Mouse (Mus musculus): ENCODE data around the gene Taar4. TPM values are rescaled to one million over a fixed set of nuclear protein-coding genes. Genes with fewer than 3 reads are reported as not detected.

The Taar4 gene
- not detected for total RNA-seq (2021)
- long read RNA-seq, experiment 1 = 0 reads
- long read RNA-seq, experiment 2 = 0 reads

- DNase-seq = no peak
Observed at GRCm38 (mm10) chr10:23960444-23960915, at the start of gene Taar4. TSS of gene Taar4 (plus strand) at chr10:23960494.

DNA sequence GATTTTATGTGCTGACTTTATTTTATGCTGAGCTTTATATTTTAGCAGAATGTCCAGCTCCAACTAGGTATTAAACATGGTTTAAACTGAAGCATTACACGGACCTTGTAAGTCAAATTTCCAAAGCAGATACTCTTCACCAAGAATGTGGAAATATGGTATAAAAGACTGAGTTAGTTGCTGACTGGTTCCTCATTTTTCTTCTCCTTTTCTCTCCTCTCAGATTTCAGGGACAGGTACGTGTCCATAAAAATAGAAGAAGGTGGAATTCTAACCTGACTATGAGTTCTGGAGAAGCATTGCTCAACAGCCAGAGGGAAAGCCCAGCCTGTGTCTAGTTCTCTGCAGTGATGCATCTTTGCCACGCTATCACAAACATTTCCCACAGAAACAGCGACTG, 40.2 kb upstream of the Taar4 start, which contains the start of gene Taar1:
Gene Taar1, plus strand, starts transcription at position 301 of the 400 bp plus-strand sequence.
- DNase-seq = no peak

GRCm38 (mm10) chr10:23922468-23922867, 37.8 kb upstream of the Taar4 start:
- DNase-seq = no peak

GRCm38 (mm10) chr10:23923941-23924340, 36.4 kb upstream of the Taar4 start:
- peak in 1 of 2 experiments; percentile 11 for DNase-seq

DNA sequence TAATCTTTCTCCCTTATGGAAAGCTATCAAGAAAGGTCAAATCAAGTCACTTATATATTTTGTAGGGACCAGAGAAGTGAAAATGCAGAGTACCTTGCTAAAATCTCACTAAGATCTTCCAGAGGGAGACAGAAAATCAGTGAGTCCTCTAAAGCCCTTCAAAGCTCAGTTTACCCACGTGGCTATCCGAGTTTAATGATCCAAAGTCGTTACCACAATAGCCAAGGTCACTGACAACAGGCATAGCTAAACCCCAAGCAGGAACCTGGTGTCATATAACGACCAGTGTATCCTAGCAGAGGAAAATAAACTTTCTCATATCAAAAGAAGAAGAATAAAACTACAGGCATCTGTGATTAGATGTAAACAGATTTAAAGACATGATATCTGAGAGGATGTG, 22.7 kb upstream of the Taar4 start:
- no peak for DNase-seq

DNA sequence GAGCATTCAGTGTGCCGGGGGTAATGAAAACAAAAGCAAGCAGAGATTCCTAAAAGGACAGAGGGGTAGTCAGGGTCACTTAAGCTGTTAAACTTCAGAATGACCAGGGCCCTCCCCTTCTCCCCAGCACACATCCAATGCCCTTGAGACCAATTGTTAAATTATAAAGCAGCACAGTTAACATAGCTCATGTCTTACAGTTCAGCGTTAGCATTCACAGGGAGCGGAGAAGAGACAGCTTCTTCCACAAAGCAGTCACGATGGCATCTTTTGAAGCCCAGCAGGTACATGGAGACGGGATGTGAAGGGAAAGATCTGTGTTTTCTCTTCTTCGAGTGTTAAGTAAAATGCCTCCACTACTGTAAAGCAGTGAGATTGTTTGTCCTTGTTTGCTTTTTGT, 22.0 kb upstream of the Taar4 start, which contains the start of gene Taar2:
Gene Taar2, plus strand, starts transcription at position 261 of the 400 bp plus-strand sequence.
- DNase-seq = no peak

DNA sequence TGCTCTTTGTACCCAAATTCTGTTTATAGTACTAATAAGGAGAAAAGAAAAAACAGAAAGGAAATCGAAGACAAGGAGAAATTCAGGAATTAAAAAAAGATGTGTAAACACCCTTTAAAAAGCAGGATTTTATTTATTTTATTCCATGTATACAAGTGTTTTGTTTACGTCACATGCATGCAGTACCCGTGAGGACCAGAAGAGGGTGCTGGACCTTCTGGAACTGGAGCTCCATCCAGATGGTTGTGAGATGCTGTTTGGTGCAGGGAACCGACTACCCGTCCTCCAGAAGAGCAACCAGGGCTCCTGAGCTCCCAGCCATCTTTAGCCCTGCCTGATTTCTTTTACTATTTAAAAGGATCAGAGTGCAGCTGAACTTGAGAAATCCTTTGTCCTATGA, 17.8 kb upstream of the Taar4 start:
- no peak for DNase-seq

GRCm38 (mm10) chr10:23948026-23948425, 12.3 kb upstream of the Taar4 start:
- DNase-seq = no peak

DNA sequence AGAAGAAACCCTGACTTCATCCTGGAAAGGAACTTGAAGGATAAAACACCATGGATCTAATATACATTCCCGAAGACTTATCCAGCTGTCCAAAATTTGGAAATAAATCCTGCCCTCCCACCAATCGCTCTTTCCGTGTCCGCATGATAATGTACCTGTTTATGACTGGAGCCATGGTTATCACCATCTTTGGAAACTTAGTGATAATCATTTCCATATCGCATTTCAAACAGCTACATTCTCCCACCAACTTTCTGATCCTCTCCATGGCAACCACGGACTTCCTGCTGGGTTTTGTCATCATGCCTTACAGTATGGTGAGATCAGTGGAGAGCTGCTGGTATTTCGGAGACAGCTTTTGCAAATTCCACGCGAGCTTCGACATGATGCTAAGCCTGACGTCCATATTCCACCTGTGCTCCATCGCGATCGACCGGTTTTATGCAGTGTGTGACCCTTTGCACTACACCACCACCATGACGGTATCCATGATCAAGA, 10.7 kb upstream of the Taar4 start, which contains the start of gene Taar3:
Gene Taar3, plus strand, starts transcription at position 51 of the 498 bp plus-strand sequence.
- DNase-seq = no peak

DNA sequence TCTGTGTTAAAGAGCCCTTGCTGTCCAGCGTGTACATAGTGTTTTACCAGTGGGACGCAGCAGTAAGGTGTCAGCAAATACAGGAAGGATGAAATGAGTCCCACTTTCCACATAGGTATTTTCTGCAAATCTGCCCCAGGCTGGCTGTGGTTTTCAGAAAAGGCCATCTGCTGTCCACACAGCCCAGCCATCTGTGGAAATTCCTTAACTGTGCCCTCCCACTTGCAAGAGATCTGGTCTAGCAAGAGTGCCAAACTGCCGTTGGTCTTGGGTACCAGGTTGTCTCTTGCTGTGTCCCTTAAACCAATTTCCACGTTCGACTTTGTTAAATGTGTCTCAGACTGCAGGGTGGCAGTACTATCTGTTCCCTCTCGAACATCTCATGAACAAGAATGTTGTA, 8.6 kb upstream of the Taar4 start:
- no peak for DNase-seq

- no peak for DNase-seq
Observed at GRCm38 (mm10) chr10:23959071-23959470, 1.2 kb upstream of the Taar4 start.

GRCm38 (mm10) chr10:23963444-23963843, 3.1 kb downstream of the Taar4 start:
- no peak for DNase-seq

DNA sequence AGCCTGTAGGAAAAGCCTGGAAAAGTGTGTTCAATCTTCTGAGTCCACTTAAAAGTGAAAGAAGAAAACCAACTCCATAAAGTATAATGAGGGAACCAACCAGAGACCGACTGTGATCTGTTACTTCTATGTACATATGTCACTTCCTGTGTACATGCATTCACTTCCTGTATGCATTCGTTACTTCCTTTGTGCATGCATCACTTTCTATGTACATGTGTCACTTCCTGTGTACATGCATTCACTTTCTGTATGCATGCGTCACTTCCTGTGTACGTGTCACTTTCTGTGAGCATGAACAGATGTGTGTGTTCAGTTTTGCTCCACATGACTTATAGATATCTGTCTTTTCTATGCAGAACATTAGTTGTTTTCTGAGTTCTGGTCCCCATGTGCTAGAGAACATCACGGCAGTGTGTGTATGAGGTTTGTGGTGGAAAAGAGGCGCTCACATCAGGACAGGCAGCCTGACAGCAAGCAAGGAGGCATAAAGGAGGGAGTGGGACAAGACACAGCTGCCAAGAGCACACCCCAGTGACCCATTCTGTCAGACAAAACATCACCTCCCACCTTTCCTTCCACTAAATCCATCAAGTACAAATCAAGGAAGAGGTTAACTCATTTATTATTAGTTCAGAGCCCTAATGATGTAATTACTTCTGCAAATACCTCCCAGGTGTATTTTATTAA, 4.8 kb downstream of the Taar4 start:
- DNase-seq = no peak

DNA sequence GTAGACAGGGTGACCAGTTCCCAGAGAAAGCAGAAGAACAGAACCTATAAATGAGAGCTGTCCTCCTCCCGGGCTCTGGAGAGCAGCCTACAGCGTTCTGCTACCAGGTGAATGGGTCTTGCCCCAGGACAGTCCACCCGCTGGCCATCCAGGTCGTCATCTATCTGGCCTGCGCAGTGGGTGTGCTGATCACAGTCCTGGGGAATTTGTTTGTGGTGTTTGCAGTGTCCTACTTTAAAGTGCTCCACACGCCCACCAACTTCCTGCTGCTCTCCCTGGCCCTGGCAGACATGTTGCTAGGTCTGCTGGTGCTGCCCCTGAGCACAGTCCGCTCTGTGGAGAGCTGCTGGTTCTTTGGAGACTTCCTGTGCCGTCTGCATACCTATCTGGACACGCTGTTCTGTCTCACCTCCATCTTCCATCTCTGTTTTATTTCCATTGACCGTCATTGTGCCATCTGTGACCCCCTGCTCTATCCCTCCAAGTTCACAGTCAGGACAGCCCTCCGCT, 10.4 kb downstream of the Taar4 start, which contains the start of gene Taar5:
Gene Taar5, plus strand, starts transcription at position 51 of the 510 bp plus-strand sequence.
- no peak for DNase-seq

- DNase-seq = no peak
Observed at GRCm38 (mm10) chr10:23971256-23971655, 11.0 kb downstream of the Taar4 start.

GRCm38 (mm10) chr10:23977958-23978357, 17.7 kb downstream of the Taar4 start:
- no peak for DNase-seq

GRCm38 (mm10) chr10:23978901-23979705, 18.8 kb downstream of the Taar4 start:
- peak; percentile 81 to 83 for DNase-seq

- DNase-seq = no peak
Observed at GRCm38 (mm10) chr10:23985546-23985945, 25.3 kb downstream of the Taar4 start, which contains the start of gene Taar6. TSS of gene Taar6 (minus strand) at chr10:23985646.

DNA sequence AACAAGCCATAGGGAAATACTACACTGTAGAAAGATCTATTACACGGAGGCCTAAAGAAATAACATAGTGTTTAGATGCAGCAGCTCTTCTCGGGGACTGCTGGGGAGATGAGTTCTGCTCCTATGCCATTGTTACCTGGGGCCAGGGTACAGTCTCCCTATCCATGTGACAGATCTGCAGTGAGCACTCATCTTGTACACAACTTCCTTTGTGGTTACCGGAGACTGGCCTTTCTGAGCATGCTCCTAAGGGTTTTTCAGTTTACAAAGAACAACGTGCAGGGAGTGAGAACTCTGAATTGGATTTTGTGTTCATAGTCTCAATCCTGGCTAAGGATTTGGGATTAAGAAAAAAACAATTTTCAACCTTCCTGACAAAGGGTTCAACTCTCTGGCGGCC, 26.1 kb downstream of the Taar4 start:
- DNase-seq = no peak

DNA sequence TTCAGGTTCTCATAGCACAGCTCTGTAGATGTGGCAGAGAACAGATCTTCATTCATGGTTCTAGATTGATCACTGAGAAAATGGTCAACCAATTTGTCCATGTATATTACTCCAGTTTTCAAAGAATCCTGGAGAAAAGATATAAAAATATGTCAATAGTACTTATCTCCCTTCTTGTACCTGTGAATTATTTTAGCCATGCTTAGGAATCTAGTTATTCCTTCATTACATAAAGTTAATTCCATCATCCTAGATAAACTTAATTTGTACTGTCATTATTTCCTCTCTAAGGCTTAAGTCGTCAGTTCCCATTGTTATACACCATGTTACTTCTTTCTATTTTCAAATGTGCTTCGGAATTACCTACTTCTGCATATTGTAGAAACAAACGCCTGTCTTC, 33.1 kb downstream of the Taar4 start, which contains the start of gene Taar7a:
Gene Taar7a, minus strand, starts transcription at position 101 of the 400 bp plus-strand sequence.
- DNase-seq = no peak

- DNase-seq = no peak
Observed at GRCm38 (mm10) chr10:23999639-24000038, 39.3 kb downstream of the Taar4 start, which contains the start of gene Taar7b. TSS of gene Taar7b (plus strand) at chr10:23999939.

- no peak for DNase-seq
Observed at GRCm38 (mm10) chr10:24006442-24006841, 46.1 kb downstream of the Taar4 start.
